Mouse (Mus musculus): ENCODE measurements around the gene Mtnr1a.

DNA sequence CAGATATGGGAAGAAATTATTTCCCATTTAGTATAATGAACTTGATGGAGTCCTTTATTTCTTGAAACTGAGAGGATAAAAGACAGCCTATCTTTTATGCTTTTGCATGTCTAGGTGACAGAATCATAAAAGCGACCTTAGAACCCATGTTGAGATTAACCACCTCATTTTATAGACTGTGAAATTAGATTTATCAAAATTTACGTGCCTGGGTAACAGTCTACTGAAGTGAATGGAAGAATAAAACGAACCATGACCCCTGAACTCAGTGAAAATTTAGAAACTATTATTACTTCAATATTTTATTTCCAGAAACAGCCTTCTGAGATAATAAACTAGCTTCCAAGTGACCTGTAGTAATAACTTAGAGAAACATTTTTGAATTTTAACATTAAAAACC is 24.7 kb downstream of the Mtnr1a start:
- TF ChIP-seq CTCF (IDR thresholded peaks at IDR 0.05; ENCODE audit: low read depth) (no peak), EP300 (optimal IDR thresholded peaks at IDR 0.05) (no peak)

All from stomach, postnatal 0 days (tissue).